In the genomic region with DNA sequence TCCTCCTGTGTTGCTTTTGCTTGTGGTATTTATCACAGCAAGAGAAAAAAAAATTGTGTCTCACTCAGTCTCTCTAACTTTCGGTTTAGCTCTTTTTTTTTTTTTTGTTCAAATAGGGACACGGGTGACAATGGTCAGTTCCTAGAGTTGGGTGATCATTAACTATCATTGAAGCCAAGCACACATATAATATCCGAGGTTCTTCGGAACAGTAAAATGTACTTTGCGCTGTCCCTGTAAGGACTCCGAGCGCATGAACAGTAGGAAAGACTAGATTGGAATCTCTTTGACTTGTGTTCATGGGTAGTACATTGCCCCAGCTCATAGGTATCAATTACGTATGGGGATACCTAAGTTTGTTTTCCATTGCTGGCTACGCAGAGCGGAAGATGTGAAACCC, we compare ENCODE assay signal across 18 mouse cellular contexts.
DNase-seq lines count a peak whose midpoint lies in the region; ATAC-seq and TF ChIP-seq lines count a peak whose summit lies in the region.
"Had no signal": no experiment of that assay in that cellular context is flagged by ENCODE, and none has a peak within 500 bp of the region (broad histone marks: within the 10 kb centered on the region; RNA-seq: fewer than 3 reads in every experiment).

No protein-coding gene starts in this region.

- no peak for TF ChIP-seq EP300 in liver, embryonic 14.5 days (IDR thresholded peaks at IDR 0.05; ENCODE audit: low read depth)

- H3K27me3 ChIP-seq in kidney, embryonic 16.5 days (ENCODE audit: insufficient read depth, low read length) = no peaks in the 10 kb centered on the region
- no peaks in the 10 kb centered on the region for H3K27me3 ChIP-seq in liver, embryonic 14.5 days (ENCODE audit: control insufficient read depth, insufficient read depth, low read length)
- no peaks in the 10 kb centered on the region for H3K27me3 ChIP-seq in liver, embryonic 16.5 days (ENCODE audit: control insufficient read depth, insufficient read depth, low read depth, low read length)
- H3K27me3 ChIP-seq: CH12.LX; limb, embryonic 15.5 days; megakaryocyte, embryonic 14.5 days had no signal

- H3K9me3 ChIP-seq in kidney, embryonic 16.5 days (ENCODE audit: low read length) = no peaks in the 10 kb centered on the region
- H3K9me3 ChIP-seq in liver, embryonic 14.5 days (ENCODE audit: control insufficient read depth, low read length) = no peaks in the 10 kb centered on the region
- no peaks in the 10 kb centered on the region for H3K9me3 ChIP-seq in liver, embryonic 16.5 days (replicated peaks; ENCODE audit: control insufficient read depth, low read length)
- H3K9me3 ChIP-seq: forebrain, embryonic 13.5 days; hindbrain, embryonic 13.5 days; limb, embryonic 10.5 days; limb, embryonic 15.5 days; megakaryocyte, embryonic 14.5 days; midbrain, embryonic 12.5 days had no signal

- peak; percentile 2 for DNase-seq in cerebellum, adult 9-10 months
- DNase-seq in cerebellum, adult 18-20 months = no peak
- DNase-seq in kidney, adult 9 months = peak; percentile 20
- no peak for DNase-seq in liver, embryonic 14.5 days (ENCODE audit: low read depth in 3 of 3, low spot score in 3 of 3)
- no peak for DNase-seq in liver
- DNase-seq in left cerebral cortex, postnatal 10 days (ENCODE audit: extremely low spot score in 1 of 2, low spot score in 2 of 2) = no peak
- DNase-seq: heart, adult 11 months had no signal

- 87% methylated on average over 10 of the region's 10 CpGs for WGBS in kidney, embryonic 16.5 days
- WGBS in liver, embryonic 14.5 days (ENCODE audit: insufficient replicate concordance) = 67% methylated on average over 10 of the region's 10 CpGs
- 66% methylated on average over 10 of the region's 10 CpGs for WGBS in liver, embryonic 16.5 days (ENCODE audit: insufficient replicate concordance)

- H3K4me2 ChIP-seq in kidney, embryonic 16.5 days (replicated peaks; ENCODE audit: low read depth, low read length) = no peak overlapping the region
- peak overlapping the region; percentile 22 for H3K4me2 ChIP-seq in liver, embryonic 14.5 days (ENCODE audit: low read depth)
- peak overlapping the region; percentile 45 for H3K4me2 ChIP-seq in liver, embryonic 16.5 days (ENCODE audit: low read depth, low read length)
- H3K4me2 ChIP-seq: forebrain, embryonic 13.5 days; heart, embryonic 11.5 days; hindbrain, embryonic 13.5 days; limb, embryonic 15.5 days; midbrain, embryonic 12.5 days had no signal

- no peak for ATAC-seq in kidney, embryonic 16.5 days (ENCODE audit: low FRiP score, low TSS enrichment)
- ATAC-seq in liver, embryonic 14.5 days (ENCODE audit: insufficient read depth) = no peak
- ATAC-seq in liver, embryonic 16.5 days (ENCODE audit: low read depth) = peak; percentile 53
- ATAC-seq: activated CD4-positive, CD25-positive, alpha-beta regulatory T cell, adult 4 months had no signal

- no peak overlapping the region for H3K9ac ChIP-seq in kidney, embryonic 16.5 days (replicated peaks; ENCODE audit: low read length)
- no peak overlapping the region for H3K9ac ChIP-seq in liver, embryonic 14.5 days (replicated peaks)
- H3K9ac ChIP-seq in liver, embryonic 16.5 days (ENCODE audit: low read depth, low read length) = no peak overlapping the region
- H3K9ac ChIP-seq: forebrain, embryonic 13.5 days; hindbrain, embryonic 13.5 days; limb, embryonic 15.5 days; midbrain, embryonic 12.5 days had no signal

- no peak overlapping the region for H3K4me3 ChIP-seq in kidney, embryonic 16.5 days (ENCODE audit: low read length)
- no peak overlapping the region; a peak in 1 of 4 replicates for H3K4me3 ChIP-seq in liver, embryonic 14.5 days (ENCODE audit: insufficient read depth in 1 of 2, low read depth in 2 of 2, low read length in 2 of 2)
- peak overlapping the region; percentile 16 for H3K4me3 ChIP-seq in liver, embryonic 16.5 days (ENCODE audit: low read depth, low read length)
- H3K4me3 ChIP-seq: forebrain, embryonic 13.5 days; hindbrain, embryonic 13.5 days; limb, embryonic 10.5 days; limb, embryonic 15.5 days; megakaryocyte, embryonic 14.5 days; midbrain, embryonic 12.5 days had no signal

- TF ChIP-seq CTCF in liver, embryonic 14.5 days (IDR thresholded peaks at IDR 0.05; ENCODE audit: low read depth) = no peak

- H3K27ac ChIP-seq in kidney, embryonic 16.5 days (ENCODE audit: low read length) = no peak overlapping the region
- H3K27ac ChIP-seq in liver, embryonic 14.5 days = no peak overlapping the region
- no peak overlapping the region for H3K27ac ChIP-seq in liver, embryonic 16.5 days (ENCODE audit: low read length)
- H3K27ac ChIP-seq: forebrain, embryonic 13.5 days; hindbrain, embryonic 13.5 days; limb, embryonic 10.5 days; limb, embryonic 15.5 days; midbrain, embryonic 12.5 days had no signal

- intact Hi-C loops in left cerebral cortex, postnatal 10 days (cut with DNase I) = loop anchor here (5.0 kb wide), 1 partner anchor 1307 kb away; no protein-coding TSS in a partner anchor

- no peaks in the 10 kb centered on the region for H3K36me3 ChIP-seq in kidney, embryonic 16.5 days (ENCODE audit: insufficient read depth, low read length)
- H3K36me3 ChIP-seq in liver, embryonic 14.5 days (replicated peaks; ENCODE audit: control insufficient read depth, insufficient read depth, low read depth) = no peaks in the 10 kb centered on the region
- no peaks in the 10 kb centered on the region for H3K36me3 ChIP-seq in liver, embryonic 16.5 days (ENCODE audit: control insufficient read depth, insufficient read depth)
- H3K36me3 ChIP-seq: hindbrain, embryonic 13.5 days; limb, embryonic 10.5 days; limb, embryonic 15.5 days; midbrain, embryonic 12.5 days had no signal

- no peaks in the 10 kb centered on the region for H3K4me1 ChIP-seq in kidney, embryonic 16.5 days (ENCODE audit: insufficient read depth, low read length)
- H3K4me1 ChIP-seq in liver, embryonic 14.5 days (replicated peaks; ENCODE audit: control insufficient read depth in 2 of 2, insufficient read depth in 2 of 2, low read length in 1 of 2) = no peaks in the 10 kb centered on the region
- H3K4me1 ChIP-seq in liver, embryonic 16.5 days (ENCODE audit: control insufficient read depth, low read depth, low read length) = no peaks in the 10 kb centered on the region
- H3K4me1 ChIP-seq: forebrain, embryonic 13.5 days; hindbrain, embryonic 13.5 days; limb, embryonic 10.5 days; limb, embryonic 15.5 days; megakaryocyte, embryonic 14.5 days; midbrain, embryonic 12.5 days had no signal

Comparison
In these comparisons a context has a peak if more than half of its experiments do, and no peak if none do; other contexts are left out.
1. DNase-seq: peak in cerebellum, adult 9-10 months (single experiment) and kidney, adult 9 months (single experiment); none in cerebellum, adult 18-20 months (0 of 2), liver, embryonic 14.5 days (0 of 3), liver (single experiment) and left cerebral cortex, postnatal 10 days (0 of 2).